Mouse (Mus musculus) NIH3T3 (cell line): ENCODE results near the gene Nkap.
"Not testable (repeated sequence)": the region's sequence is repeated elsewhere in the genome, so short reads cannot be mapped to it uniquely, and the experiment has no call there.

ENCODE experiments used
- DNase-seq: peaks from one replicate; pipeline ENCODE4 v3.0.0-alpha.2; 2012; ENCODE audit warnings: low read depth

Gene Nkap

GRCm38 (mm10) chrX:37161169-37161568 lies 34.6 kb downstream of the Nkap start:
- DNase-seq, result no peak

- no peak for DNase-seq
These were observed 36.5 kb downstream of the Nkap start for GRCm38 (mm10) chrX:37163115-37163514.

- DNase-seq, result peak; percentile 77
These were observed 40.5 kb downstream of the Nkap start for GRCm38 (mm10) chrX:37167085-37167484.

GRCm38 (mm10) chrX:37168742-37169141 lies 42.1 kb downstream of the Nkap start, which contains the start of gene Akap14:
Gene Akap14, minus strand, starts transcription at chrX:37168842.
- no peak for DNase-seq

GRCm38 (mm10) chrX:37184401-37184800 lies 57.8 kb downstream of the Nkap start:
- not testable (repeated sequence) for DNase-seq

GRCm38 (mm10) chrX:37190755-37191104 lies 64.1 kb downstream of the Nkap start:
- no peak for DNase-seq

GRCm38 (mm10) chrX:37191105-37191743 lies 64.6 kb downstream of the Nkap start, which contains the start of the genes Ndufa1 and Rnf113a1:
Gene Ndufa1, minus strand, starts transcription at chrX:37191163.
Gene Rnf113a1, plus strand, starts transcription at chrX:37191245.
- DNase-seq, result peak; percentile 75

GRCm38 (mm10) chrX:37191744-37192379 lies 65.3 kb downstream of the Nkap start:
- DNase-seq, result peak; percentile 5

GRCm38 (mm10) chrX:37198676-37199075 lies 72.1 kb downstream of the Nkap start:
- no peak for DNase-seq
